Mouse (Mus musculus): ENCODE measurements around the gene Dazl.
"Not testable (repeated sequence)": the region's sequence is repeated elsewhere in the genome, so short reads cannot be mapped to it uniquely, and the experiment has no call there.

The Dazl gene

DNA sequence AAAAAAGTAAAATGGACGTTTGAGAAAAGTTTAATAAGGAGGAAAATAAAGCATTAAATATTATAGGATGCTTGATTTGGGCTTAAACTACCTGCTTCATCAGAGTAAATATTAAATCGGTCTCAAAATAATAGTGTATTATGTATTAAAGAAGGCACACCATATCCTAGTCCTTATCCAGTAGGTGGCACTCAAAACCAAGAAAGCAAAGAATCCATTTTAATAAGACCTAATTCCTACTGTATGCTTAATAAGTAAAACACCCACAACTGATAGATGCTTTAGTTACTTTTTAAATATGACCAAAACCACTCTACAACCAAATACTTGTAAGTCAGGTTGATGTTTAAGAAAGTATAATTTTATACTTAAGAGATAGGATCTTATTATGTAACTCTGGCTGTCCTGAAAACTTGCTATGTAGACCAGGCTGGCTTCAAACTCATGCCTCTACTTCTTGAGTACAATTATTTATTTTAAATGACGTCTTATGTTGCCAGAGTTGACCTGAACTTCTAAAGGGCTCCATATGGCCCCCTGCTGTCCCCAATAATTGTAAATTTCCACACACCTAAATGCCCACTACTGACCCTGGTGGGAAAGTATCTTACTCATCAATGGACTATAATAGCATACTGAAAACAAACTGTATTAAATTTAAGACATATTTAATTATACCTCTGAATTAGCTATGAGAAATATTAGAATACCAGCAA is 1.8 kb downstream of the Dazl start:
- peak; percentile 69 for DNase-seq (ENCODE audit: low read depth, low spot score)

DNA sequence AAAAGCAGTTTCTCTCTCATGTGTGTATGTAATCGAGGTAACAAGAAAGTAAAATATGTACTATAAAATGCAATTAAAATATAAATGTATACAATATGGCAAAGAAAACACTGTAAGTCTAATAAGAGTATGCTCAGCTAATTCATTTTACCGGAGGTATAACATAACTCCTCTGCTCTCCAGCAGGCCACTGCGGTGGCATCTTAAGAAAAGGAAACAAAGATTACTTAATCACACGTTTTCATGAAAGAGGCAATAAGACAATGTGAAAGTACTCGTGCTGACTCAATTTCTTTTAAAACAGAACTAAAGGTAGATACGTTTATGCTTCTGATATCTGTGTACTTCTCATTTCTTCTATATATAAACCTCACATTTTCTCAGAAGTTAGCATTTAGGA is 8.6 kb downstream of the Dazl start:
- DNase-seq (ENCODE audit: low read depth, low spot score): no peak

DNA sequence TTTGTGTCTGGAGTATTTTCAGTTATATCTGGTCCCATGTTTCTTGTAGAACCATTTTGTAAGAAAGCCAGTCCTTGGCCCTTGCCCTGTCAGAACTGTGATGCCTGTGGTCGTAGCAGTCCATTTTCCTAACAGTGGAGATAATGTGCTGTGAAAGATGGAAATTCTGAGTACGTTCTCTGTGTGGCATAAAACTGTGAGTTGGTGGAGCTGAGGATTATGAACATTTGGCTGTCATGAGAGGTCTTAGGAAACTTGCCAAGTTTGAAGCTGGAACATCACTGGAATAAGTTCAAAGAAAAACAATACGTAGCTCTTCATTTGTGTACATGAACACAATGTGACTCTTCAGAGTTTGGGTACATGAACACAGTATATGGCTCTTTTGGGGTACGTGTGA is 31.8 kb downstream of the Dazl start:
- DNase-seq (ENCODE audit: low read depth, low spot score): not testable (repeated sequence)

DNA sequence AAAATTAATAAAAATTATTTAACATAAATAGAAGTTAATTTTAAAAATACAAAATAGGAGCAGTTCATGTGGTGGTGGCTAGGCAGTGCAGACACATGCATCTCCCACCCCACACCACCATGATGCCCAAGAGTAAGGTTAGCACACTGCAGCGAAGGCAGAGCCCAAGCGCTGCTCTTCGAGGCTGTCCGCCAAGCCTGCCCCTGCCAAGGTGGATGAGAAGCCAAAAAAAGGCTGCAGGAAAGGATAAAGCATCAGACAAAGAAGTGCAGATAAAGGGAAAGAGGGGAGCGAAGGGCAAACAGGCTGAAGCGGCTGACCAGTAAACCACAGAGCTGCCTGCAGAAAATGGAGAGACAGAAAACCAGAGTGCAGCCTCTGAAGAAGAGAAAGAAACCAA is 32.6 kb downstream of the Dazl start:
- DNase-seq (ENCODE audit: low read depth, low spot score): no peak

DNA sequence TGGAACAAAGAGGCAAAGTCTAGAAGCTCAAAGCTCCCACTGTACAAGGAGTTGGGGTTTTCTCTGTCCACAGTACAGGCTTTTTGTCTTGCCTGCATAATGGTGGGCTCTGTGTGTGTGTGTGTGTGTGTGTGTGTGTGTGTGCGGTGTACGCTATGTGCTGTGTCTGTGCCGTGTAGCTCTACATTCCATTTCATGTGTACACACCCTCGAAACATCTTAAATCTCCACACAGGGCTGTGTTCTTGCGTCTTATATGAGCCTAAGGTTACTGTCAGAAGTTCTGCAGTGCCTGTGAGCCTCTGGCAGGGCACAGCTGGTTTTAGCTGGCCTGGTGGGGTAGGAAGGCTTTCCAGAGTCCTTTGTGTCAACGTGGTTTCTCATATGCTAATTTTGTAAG is 46.8 kb downstream of the Dazl start:
- DNase-seq (ENCODE audit: low read depth, low spot score): no peak

DNA sequence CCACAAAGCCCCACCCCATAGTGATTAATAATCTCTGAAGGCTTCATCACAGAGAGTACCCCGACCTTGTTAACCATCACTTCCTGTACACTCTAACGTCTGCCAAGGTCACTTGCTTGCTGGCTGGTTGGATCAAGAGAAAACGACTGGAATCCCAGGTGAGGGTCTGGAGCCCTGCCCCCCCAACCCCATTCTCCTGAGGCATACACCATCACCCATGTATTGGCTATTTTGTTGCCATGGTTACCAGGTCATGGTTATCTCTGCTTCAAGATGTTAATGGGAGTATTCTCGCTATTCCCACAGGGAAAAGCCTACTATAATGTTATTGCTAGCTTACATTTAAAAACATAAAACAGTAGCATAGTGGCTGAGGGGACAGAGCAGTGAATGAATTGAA is 48.8 kb downstream of the Dazl start:
- DNase-seq (ENCODE audit: low read depth, low spot score): no peak

DNA sequence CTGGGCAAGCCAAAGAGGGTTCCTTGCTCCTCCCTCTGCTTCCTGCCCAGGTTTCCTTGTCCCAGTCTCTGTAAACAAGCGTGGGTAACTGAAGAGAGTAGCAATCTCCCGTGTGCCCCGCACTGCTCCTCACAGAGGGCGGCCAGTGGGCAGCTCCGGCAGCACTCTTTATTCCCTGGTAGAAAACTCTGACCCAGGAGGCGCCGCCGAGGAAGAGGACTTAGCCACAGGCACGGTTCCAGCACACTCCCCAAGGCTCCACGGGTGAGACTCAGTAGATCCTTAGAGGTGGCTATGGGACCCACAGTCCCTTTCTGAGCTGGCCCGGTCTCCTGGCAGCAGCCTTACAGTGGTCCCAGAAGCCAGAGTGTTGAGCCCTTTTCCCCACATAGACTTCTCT is 50.1 kb downstream of the Dazl start:
- DNase-seq (ENCODE audit: low read depth, low spot score): no peak

DNA sequence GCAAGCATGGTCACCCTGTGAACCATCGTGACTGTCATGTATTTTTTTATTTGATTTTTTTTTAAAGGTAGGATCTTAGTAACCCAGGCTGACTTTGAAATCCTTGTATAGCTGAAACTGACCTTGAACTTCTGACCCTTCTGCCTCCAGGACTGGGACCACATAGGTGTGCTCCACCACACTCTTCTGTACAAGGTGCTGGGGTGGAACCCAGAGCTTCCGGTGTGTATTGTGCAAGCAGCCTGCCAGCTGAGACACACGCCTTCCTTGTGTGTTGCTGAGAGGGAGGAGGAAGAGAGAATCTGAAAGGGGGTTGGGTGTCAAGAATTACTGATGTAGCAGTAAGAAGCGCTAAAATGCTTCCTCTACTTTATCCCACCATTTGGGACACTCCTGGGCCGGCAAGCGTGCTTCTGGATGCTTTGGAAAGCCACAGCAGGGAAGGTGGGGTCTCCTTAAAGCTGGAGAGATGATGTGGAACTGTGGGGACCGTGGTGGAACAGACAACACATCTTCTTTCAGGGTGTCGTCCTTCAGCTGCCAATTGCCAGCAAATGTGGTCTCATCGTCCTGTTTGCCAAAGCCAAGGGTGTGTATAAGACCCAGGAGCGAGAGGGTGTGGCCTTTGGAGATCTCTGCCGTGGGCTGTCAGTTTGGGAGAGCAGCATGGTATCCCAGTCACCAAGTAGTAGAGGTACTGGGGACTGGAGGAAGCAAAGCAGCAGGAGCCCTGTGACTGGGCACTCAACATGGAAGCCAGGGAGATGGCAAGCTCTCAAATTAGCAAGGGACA is 55.4 kb downstream of the Dazl start:
- no peak for DNase-seq (ENCODE audit: low read depth, low spot score)

DNA sequence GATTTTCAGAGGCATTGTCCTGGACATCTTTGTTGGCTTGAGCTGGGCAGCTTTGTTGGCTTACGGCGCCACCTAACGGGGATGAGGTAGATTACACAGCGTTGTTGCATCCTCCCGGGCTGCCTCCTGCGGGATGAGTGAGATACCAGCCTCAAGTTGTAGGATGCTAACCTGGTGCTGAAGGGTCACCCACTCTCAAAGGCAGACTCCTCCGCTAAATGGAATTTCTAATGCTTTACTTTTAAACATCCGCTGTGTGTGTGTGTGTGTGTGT is 56.1 kb downstream of the Dazl start:
- DNase-seq (ENCODE audit: low read depth, low spot score): peak; percentile 74

DNA sequence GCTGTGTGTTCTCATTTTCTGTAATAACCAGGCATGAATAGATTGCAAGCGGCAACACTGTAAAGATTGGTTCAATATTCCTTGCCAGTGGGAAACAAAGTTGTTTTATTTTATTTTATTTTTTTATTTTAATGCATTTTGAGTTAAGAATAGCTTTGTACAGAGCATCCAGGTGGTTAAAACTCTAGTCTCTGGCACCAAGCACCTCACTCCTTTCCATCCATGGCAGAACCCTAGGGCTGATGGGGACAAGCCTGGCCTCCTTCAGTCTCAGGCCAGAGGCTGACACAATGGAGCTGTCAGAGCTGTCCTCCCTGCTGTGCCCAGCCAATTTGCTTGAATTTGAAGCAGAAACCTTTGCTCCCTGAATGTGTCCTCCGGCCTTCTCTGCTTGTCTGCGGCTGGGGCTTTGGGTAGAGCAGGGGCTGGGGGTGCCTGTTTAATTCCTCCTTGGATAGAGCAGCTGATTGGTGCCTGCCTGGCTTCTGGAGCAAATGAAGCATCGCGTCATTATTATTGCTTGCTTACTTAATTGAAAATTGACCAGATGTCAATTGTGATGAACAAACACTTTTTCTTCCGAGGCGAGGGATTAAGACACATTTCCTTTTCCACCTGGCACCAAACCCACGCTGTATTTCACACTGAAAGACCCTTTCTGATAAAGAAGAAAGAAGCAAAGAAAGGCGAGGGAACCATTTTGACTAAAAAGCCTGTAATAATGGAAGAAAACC is 56.6 kb downstream of the Dazl start:
- no peak for DNase-seq (ENCODE audit: low read depth, low spot score)

DNA sequence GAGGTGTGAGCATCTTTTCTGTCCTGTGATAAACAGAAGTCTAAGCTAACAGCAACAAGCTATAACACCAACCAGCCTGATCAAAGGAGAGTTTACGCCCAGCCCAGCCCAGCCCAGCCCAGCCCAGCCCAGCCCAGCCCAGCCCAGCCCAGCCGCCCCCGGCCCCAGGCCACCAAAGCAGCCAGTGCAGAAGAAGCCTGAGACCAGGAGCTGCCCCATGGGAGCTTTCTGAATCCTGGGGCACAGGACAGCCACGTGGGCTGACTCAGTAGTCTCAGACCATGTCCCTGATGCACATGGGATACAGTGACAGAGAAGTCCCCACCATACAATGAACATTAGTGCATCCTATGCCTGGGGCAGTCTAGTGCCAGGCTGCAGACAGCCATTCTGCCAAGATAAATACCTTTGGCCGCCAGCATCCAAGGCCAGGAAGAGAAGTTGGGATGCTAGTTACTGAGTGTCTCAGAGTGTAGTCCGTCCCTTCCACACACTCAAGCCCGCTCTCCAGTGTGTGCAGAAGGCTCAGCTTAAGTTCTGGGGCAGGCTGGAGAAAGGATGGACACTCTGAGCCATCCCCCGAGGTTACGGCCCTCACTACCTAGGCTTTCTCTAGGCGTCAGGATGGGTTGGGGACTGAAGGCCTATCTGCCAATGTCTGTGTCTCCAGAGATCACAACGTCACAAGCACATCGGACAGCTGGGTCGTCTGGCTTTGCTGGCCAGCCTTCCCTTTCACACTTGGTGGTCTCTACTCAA is 57.3 kb downstream of the Dazl start:
- DNase-seq (ENCODE audit: low read depth, low spot score): no peak

DNA sequence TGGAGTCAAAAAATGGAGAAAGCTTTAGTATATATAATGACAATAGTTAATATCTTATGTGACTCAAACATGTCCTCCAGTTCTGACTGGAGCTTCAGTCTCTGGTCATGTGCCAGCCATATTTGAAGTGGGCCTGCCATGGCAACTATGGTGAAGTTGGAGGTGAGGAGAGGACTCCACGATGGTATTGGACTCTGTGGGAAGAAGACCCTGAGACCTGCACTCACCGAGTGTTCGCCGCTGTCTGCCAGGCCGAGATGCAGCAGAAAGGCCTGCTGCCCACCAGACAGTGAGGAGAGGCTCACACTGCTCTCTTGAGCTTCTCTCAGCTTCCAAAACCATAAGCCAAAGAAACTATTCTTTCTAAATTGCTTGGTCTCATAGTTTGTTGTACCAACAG is 59.5 kb downstream of the Dazl start:
- no peak for DNase-seq (ENCODE audit: low read depth, low spot score)

DNA sequence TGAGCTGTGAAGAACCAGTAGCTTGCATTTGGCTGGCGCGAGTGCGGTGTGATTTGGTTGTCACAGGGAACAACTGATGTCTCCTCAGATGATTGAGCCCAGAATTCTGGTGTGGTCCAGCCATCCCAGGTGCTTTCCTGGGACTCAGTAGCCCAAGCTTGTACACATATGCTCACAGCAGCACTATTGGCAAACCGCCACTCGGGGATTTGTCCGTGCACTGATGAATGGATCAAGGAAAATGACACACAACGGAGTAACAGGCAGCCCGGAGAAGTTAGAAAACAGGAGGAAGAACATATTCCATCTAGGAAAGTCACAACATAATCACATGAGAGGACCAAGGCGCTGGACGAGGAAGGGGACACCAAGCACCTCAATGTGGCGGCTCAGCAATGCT is 60.6 kb downstream of the Dazl start:
- DNase-seq (ENCODE audit: low read depth, low spot score): no peak

DNA sequence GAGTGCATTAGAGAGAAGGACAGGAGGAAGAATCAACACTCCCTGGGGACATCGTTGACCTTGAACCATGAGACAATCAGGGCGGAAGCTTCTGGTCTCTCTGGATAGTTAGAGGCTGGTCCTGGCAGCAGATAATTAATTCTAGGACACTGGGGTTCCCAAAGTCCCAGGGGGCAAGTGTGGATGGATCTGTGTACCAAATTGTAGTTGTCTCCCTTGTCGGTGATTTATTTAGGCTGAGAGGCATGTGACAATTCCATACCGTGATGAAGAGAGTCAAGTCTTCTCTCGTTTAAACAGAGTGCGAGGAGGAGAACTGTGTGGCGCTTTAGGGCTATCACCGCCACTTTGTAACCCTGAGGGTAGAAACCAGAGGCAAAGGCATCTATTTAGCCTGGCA is 62.2 kb downstream of the Dazl start:
- DNase-seq (ENCODE audit: low read depth, low spot score): no peak

DNA sequence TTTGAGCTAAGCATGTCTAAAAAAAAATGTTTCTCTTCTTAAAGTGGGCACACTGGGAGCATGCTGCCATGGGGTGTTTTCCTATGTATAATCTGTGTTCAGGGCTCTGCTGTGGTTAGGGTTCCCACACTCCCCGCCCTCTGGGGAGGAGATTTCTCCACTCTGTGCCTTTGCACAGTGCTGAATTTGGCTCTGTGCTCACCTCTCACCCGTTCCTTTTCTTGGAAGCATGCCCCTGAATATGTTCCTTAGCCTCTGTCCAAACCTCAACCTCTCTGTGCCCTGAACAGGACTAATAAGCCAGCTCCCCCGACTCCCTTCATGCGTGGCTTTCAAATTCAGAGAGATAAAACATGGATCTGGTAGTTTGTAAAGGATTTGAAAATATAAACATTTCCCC is 63.9 kb downstream of the Dazl start:
- no peak for DNase-seq (ENCODE audit: low read depth, low spot score)

Data from 3T3-L1 (cell line).